Mouse (Mus musculus) brain, embryonic 14.5 days (tissue): ENCODE data around the gene Slc16a6.

ENCODE experiments used
- CTCF ChIP-seq: fragments of 200-500 bp; IDR thresholded peaks from 2 replicates; pipeline ENCODE4 v1.5.1; 2012; ENCODE audit warnings: inconsistent platforms, mild to moderate bottlenecking, moderate library complexity, borderline replicate concordance; ENCODE audit not compliant: insufficient read depth, insufficient read length; ENCODE audit errors: extremely low read depth
- POLR2A ChIP-seq: fragments of 200-500 bp; IDR thresholded peaks from 2 replicates; pipeline ENCODE4 v1.6.1; 2012; ENCODE audit warnings: mild to moderate bottlenecking, inconsistent platforms, borderline replicate concordance; ENCODE audit not compliant: poor library complexity, insufficient read depth, insufficient read length, severe bottlenecking; ENCODE audit errors: extremely low read depth

- peak; percentile 62; the same call in 1 of the 2 replicates for TF ChIP-seq CTCF
- TF ChIP-seq POLR2A = no peak
These were observed 28.8 kb downstream of the Slc16a6 start for GRCm38 (mm10) chr11:109444600-109444999.
